Mouse (Mus musculus) kidney, embryonic 15.5 days (tissue): ENCODE measurements around the gene Clcn3. TPM values are rescaled to one million over a fixed set of nuclear protein-coding genes. Genes with fewer than 3 reads are reported as not detected.

Experiments
- ATAC-seq: fragments of 200-750 bp; cut with Nextera tagmentation; replicated peaks from 2 replicates; pipeline ENCODE4 v1.8.0; 2017; ENCODE audit warnings: moderate TSS enrichment; ENCODE audit not compliant: low FRiP score
- H3K27ac ChIP-seq: fragments of 300-500 bp; sonication (generic); 2 replicates; pipeline ENCODE4 v1.5.1; 2015; ENCODE audit warnings: mild to moderate bottlenecking, inconsistent platforms
- H3K27me3 ChIP-seq: fragments of 300-500 bp; sonication (generic); 2 replicates; pipeline ENCODE4 v1.6.1; 2015; ENCODE audit warnings: inconsistent platforms
- H3K36me3 ChIP-seq: fragments of 300-500 bp; sonication (generic); 2 replicates; pipeline ENCODE4 v1.6.1; 2015; ENCODE audit warnings: inconsistent platforms
- H3K4me1 ChIP-seq: fragments of 300-500 bp; sonication (generic); 2 replicates; pipeline ENCODE4 v1.6.1; 2015; ENCODE audit warnings: inconsistent platforms
- H3K4me2 ChIP-seq: fragments of 300-500 bp; sonication (generic); 2 replicates; pipeline ENCODE4 v1.6.1; 2015; ENCODE audit warnings: moderate library complexity, mild to moderate bottlenecking, inconsistent platforms
- H3K4me3 ChIP-seq: fragments of 300-500 bp; sonication (generic); replicated peaks from 2 replicates; pipeline ENCODE4 v1.5.1; 2015; ENCODE audit warnings: mild to moderate bottlenecking, inconsistent platforms
- H3K9ac ChIP-seq: fragments of 300-500 bp; sonication (generic); 2 replicates; pipeline ENCODE4 v1.6.1; 2015; ENCODE audit warnings: mild to moderate bottlenecking, inconsistent platforms
- H3K9me3 ChIP-seq: fragments of 300-500 bp; sonication (generic); replicated peaks from 2 replicates; pipeline ENCODE4 v1.6.1; 2016; ENCODE audit warnings: inconsistent platforms
- whole genome bisulfite sequencing: fragments of 180-500 bp; shearing (Covaris S2); methylation state at CpG from one replicate; pipeline ENCODE4 v1.1.7; 2015; ENCODE audit warnings: mixed read lengths; 5-methylcytosine and 5-hydroxymethylcytosine counted together
- polyA plus RNA-seq: library from polyadenylated mRNA; unstranded; fragments of >200 nt; fragmentation: Nextera tagmentation; extraction: Ambion mirVana; gene quantifications from 2 replicates; pipeline ENCODE4 v1.2.1, GENCODE M21; 2015

The Clcn3 gene
- polyA plus RNA-seq, 1 experiment from 2014 or later, result 26.5 TPM

DNA sequence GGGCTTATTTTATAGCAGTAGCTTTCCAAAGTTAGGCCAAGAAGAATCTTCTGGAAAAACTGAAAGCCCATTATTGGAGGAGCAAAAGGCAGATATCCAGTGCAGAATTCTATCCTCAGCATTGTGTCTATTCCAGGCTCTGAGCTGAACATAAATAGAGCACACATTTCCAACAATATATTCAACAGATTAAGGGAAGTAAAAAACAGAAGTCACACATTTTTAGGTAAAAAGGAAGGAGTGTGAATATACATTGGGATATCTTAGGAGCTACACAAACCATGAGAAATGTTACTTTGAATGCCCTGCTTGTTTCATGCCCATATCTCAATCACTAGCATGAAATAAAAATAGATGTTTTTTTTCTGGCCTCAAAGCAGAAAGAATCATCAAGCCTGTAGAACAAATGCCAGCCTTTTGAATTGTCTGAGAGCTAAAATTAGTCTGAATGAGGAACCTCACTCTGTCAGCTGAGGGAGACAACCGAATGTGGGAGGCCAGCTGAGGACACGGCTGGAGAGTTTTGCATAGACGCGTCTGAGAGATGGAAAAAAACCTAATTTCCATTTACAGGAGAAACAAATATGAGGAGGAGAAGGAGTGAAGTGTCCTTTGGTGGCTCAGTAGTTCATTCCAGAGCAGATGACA lies 115.5 kb downstream of the Clcn3 start:
- 56% methylated on average over 4 of the region's 4 CpGs for WGBS
- H3K27me3 ChIP-seq, result no peaks in the 10 kb centered on the region
- H3K4me3 ChIP-seq, result no peak overlapping the region
- peaks cover 9% of the 10 kb centered on the region; the same call in 1 of the 2 replicates for H3K4me1 ChIP-seq
- no peaks in the 10 kb centered on the region for H3K9me3 ChIP-seq
- H3K4me2 ChIP-seq, result no peak overlapping the region
- no peak overlapping the region for H3K27ac ChIP-seq
- H3K9ac ChIP-seq, result no peak overlapping the region
- no peaks in the 10 kb centered on the region for H3K36me3 ChIP-seq
- no peak for ATAC-seq

DNA sequence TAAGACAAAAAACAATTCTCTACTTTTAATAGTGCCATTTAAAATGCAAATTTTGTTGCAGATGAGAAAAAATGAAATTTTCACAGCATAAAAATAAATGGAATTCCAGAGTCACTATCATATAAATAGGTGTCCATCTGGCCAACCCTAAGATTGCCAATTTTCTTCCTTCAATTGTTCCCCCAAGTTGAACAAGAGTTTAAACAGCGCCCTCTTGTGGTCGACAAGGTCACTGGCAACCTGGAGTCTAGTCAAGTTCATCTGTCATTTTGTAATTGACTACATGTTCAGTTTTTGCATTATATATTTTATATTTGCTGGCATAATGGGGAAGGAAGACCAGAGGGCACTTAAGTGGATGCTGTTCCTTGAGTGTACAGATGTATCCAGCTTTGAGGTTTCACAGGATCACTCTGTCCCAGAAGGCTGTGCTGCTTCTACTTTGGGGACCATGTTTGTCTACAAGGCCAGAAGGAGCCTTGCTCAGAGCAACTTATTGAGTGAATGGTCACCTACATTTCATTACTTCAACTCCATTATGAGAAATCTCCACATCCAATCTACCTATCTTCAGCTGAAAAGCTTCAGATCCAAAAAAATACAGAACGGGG lies 117.5 kb downstream of the Clcn3 start:
- Histone ChIP-seq H3K9me3 (no peaks in the 10 kb centered on the region), H3K4me3 (no peak overlapping the region), H3K4me1 (peaks cover 9% of the 10 kb centered on the region; the same call in 1 of the 2 replicates), H3K9ac (no peak overlapping the region), H3K36me3 (no peaks in the 10 kb centered on the region), H3K27ac (no peak overlapping the region), H3K4me2 (no peak overlapping the region), H3K27me3 (no peaks in the 10 kb centered on the region)
- ATAC-seq, result no peak
- WGBS, result 33% methylated on average over 3 of the region's 3 CpGs

DNA sequence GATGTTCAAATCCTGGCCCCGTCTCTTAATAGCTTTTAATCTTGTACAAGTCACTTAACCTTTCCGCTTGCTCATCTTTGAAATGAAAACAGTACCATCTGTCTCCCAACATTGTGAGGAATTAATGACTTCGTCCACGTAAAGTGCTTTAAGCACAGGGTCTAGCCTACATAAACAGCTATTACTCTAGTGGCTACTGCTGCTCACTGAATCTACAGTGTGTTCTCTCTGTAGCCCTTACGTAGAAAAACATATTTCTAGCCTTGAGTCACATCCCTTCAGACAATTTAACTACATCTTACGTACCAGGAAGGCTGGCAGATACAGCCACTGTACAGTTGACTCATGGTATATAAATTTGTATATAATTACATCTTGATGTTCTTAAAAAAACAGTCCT lies 118.2 kb downstream of the Clcn3 start:
- Histone ChIP-seq H3K4me2 (no peak overlapping the region), H3K27me3 (no peaks in the 10 kb centered on the region), H3K4me1 (peaks cover 8% of the 10 kb centered on the region; the same call in 1 of the 2 replicates), H3K27ac (no peak overlapping the region), H3K4me3 (no peak overlapping the region), H3K9me3 (no peaks in the 10 kb centered on the region), H3K36me3 (no peaks in the 10 kb centered on the region), H3K9ac (no peak overlapping the region)
- ATAC-seq, result no peak
- WGBS, result 73% methylated on average over 6 of the region's 6 CpGs

DNA sequence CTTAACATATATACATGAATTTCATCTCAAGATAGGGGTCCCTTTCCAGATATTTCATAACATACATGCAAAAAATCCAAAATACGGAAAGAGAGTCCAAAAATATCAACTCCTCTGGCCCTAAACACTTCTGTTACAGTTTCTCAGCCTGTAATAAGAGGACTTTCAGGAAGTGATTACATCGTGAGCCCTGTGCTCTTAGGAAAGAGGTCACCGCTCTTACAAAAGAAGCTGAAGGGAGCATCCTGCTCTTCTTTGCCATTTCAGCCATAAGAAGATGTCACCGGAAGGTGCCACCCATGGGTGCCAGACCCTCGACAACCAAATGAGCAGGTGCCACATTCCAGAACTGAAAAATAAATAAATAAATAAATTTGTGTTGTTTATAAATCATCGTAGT lies 121.3 kb downstream of the Clcn3 start:
- no peak overlapping the region for H3K4me3 ChIP-seq
- H3K27ac ChIP-seq, result no peak overlapping the region
- H3K27me3 ChIP-seq, result no peaks in the 10 kb centered on the region
- no peak overlapping the region for H3K9ac ChIP-seq
- H3K4me2 ChIP-seq, result no peak overlapping the region
- H3K36me3 ChIP-seq, result no peaks in the 10 kb centered on the region
- ATAC-seq, result no peak
- WGBS, result 90% methylated on average over 6 of the region's 6 CpGs
- H3K4me1 ChIP-seq, result no peaks in the 10 kb centered on the region
- H3K9me3 ChIP-seq, result no peaks in the 10 kb centered on the region

DNA sequence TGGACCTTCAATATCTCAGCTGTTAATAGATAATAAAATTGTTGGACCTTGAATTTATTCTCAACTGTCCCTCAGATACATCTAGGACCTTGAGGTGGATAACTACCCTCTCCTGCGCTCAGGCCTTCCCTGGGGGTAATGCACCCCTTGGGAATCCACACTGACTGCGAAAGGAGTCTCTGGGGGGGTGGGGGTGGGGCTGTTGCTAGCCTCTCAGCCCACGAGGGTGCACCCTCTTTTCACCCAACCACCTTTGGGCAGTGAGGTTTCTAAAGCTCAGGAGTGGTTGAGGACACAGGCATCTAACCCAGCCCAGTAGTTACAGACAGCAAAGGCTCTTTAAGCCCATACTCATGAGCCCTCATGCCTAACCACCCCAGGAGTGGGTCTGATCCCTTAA lies 122.4 kb downstream of the Clcn3 start:
- WGBS, result 73% methylated on average over 3 of the region's 3 CpGs
- no peak overlapping the region for H3K4me3 ChIP-seq
- H3K4me2 ChIP-seq, result no peak overlapping the region
- H3K27me3 ChIP-seq, result no peaks in the 10 kb centered on the region
- no peak overlapping the region for H3K27ac ChIP-seq
- ATAC-seq, result no peak
- H3K36me3 ChIP-seq, result no peaks in the 10 kb centered on the region
- no peak overlapping the region for H3K9ac ChIP-seq
- H3K4me1 ChIP-seq, result no peaks in the 10 kb centered on the region
- no peaks in the 10 kb centered on the region for H3K9me3 ChIP-seq

Other genes with a start within 250 kb of the Clcn3 start
- 107 and 113 TPM in 2 replicates for gene Hpf1, start 92.9 kb downstream of the Clcn3 start, polyA plus RNA-seq
- 19.6 and 20.3 TPM in 2 replicates for gene Nek1, start 9.9 kb upstream of the Clcn3 start, polyA plus RNA-seq
- gene Sh3rf1, start 240.6 kb upstream of the Clcn3 start, polyA plus RNA-seq, result 21.4 and 22.4 TPM in 2 replicates